Mouse (Mus musculus) midbrain, embryonic 14.5 days (tissue): Measurements from ENCODE around the gene Nle1. TPM values are rescaled to one million over a fixed set of nuclear protein-coding genes. Genes with fewer than 3 reads are reported as not detected.
"Not testable (repeated sequence)": the region's sequence is repeated elsewhere in the genome, so short reads cannot be mapped to it uniquely, and the experiment has no call there.

Experiments
- ATAC-seq: fragments of 200-750 bp; cut with Nextera tagmentation; 2 replicates; pipeline ENCODE4 v1.8.0; 2017; ENCODE audit warnings: moderate number of reproducible peaks, moderate library complexity; ENCODE audit not compliant: low FRiP score, low TSS enrichment
- DNase-seq: peaks from one replicate; pipeline ENCODE4 v3.0.0-alpha.2; 2015
- H3K27ac ChIP-seq: fragments of 300-500 bp; sonication (generic); replicated peaks from 2 replicates; pipeline ENCODE4 v1.5.1; 2014; ENCODE audit warnings: mild to moderate bottlenecking, low read depth, low read length, moderate library complexity
- H3K27me3 ChIP-seq: fragments of 300-500 bp; sonication (generic); 2 replicates; pipeline ENCODE4 v1.6.1; 2014; ENCODE audit warnings: low read length, control low read depth, mixed read lengths; ENCODE audit not compliant: control insufficient read depth, insufficient read depth
- H3K36me3 ChIP-seq: fragments of 300-500 bp; sonication (generic); 2 replicates; pipeline ENCODE4 v1.6.1; 2014; ENCODE audit warnings: low read length, control low read depth; ENCODE audit not compliant: control insufficient read depth, insufficient read depth
- H3K4me1 ChIP-seq: fragments of 300-500 bp; sonication (generic); 2 replicates; pipeline ENCODE4 v1.6.1; 2014; ENCODE audit warnings: mild to moderate bottlenecking, antibody characterized with exemption, low read length, control low read depth; ENCODE audit not compliant: control insufficient read depth, insufficient read depth
- H3K4me2 ChIP-seq: fragments of 300-500 bp; sonication (generic); 2 replicates; pipeline ENCODE4 v1.6.1; 2014; ENCODE audit warnings: mild to moderate bottlenecking, low read length, moderate library complexity
- H3K4me3 ChIP-seq: fragments of 300-500 bp; sonication (generic); replicated peaks from 2 replicates; pipeline ENCODE4 v1.5.1; 2014; ENCODE audit warnings: low read depth, low read length
- H3K9ac ChIP-seq: fragments of 300-500 bp; sonication (generic); replicated peaks from 2 replicates; pipeline ENCODE4 v1.6.1; 2014; ENCODE audit warnings: mild to moderate bottlenecking, low read length, moderate library complexity
- H3K9me3 ChIP-seq: fragments of 300-500 bp; sonication (generic); 2 replicates; pipeline ENCODE4 v1.6.1; 2016; ENCODE audit warnings: low read length, control low read depth, mixed read lengths; ENCODE audit not compliant: control insufficient read depth
- WGBS: fragments of 180-500 bp; shearing (Covaris S2); extraction: QIAGEN DNeasy Blood & Tissue Kit; methylation state at CpG from one replicate; pipeline ENCODE4 v1.1.7; 2014; 5-methylcytosine and 5-hydroxymethylcytosine counted together
- polyA plus RNA-seq: library from polyadenylated mRNA; unstranded; fragments of >200 nt; fragmentation: Nextera tagmentation; extraction: Ambion mirVana; gene quantifications from 2 replicates; pipeline ENCODE4 v1.2.1, GENCODE M21; 2014

The Nle1 gene
- polyA plus RNA-seq, 1 experiment from 2014 or later: 28.0 TPM

- H3K9me3 ChIP-seq: no peaks in the 10 kb centered on the region
- H3K4me3 ChIP-seq: no peak overlapping the region
- no peak overlapping the region for H3K9ac ChIP-seq
- no peaks in the 10 kb centered on the region for H3K4me1 ChIP-seq
- H3K36me3 ChIP-seq: no peaks in the 10 kb centered on the region
- no peak overlapping the region for H3K27ac ChIP-seq
- no peak for DNase-seq
- WGBS: 44% methylated on average over 4 of the region's 4 CpGs
- no peak for ATAC-seq
- peaks cover 22% of the 10 kb centered on the region for H3K27me3 ChIP-seq
- no peak overlapping the region for H3K4me2 ChIP-seq
Observed at GRCm38 (mm10) chr11:82947457-82947856, 39.2 kb upstream of the Nle1 start.

GRCm38 (mm10) chr11:82945636-82946035 lies 37.4 kb upstream of the Nle1 start:
- no peak overlapping the region for H3K4me2 ChIP-seq
- no peak for DNase-seq
- H3K9me3 ChIP-seq: no peaks in the 10 kb centered on the region
- H3K36me3 ChIP-seq: no peaks in the 10 kb centered on the region
- WGBS: 69% methylated on average over 2 of the region's 2 CpGs
- no peak for ATAC-seq
- H3K27me3 ChIP-seq: peaks cover 7% of the 10 kb centered on the region
- no peak overlapping the region for H3K4me3 ChIP-seq
- H3K9ac ChIP-seq: no peak overlapping the region
- no peak overlapping the region for H3K27ac ChIP-seq
- H3K4me1 ChIP-seq: no peaks in the 10 kb centered on the region

- 69% methylated on average over 6 of the region's 6 CpGs for WGBS
Observed at GRCm38 (mm10) chr11:82943336-82943735, 35.1 kb upstream of the Nle1 start.

GRCm38 (mm10) chr11:82933186-82933585 lies 25.0 kb upstream of the Nle1 start:
- DNase-seq (no peak), ATAC-seq (no peak)
- H3K4me2 ChIP-seq: peak overlapping the region; percentile 96
- H3K9me3 ChIP-seq: no peaks in the 10 kb centered on the region
- peaks cover 47% of the 10 kb centered on the region for H3K27me3 ChIP-seq
- no peaks in the 10 kb centered on the region for H3K4me1 ChIP-seq
- H3K4me3 ChIP-seq: peak overlapping the region; percentile 45
- H3K27ac ChIP-seq: no peak overlapping the region
- 1% methylated on average over 29 of the region's 29 CpGs for WGBS
- no peak overlapping the region for H3K9ac ChIP-seq
- no peaks in the 10 kb centered on the region for H3K36me3 ChIP-seq

More at GRCm38 (mm10) chr11:82943336-82943735, 35.1 kb upstream of the Nle1 start:
- ATAC-seq: no peak
- H3K27me3 ChIP-seq: no peaks in the 10 kb centered on the region
- H3K4me3 ChIP-seq: no peak overlapping the region
- H3K4me1 ChIP-seq: no peaks in the 10 kb centered on the region
- no peak overlapping the region for H3K9ac ChIP-seq
- no peak overlapping the region for H3K27ac ChIP-seq
- no peak for DNase-seq
- no peak overlapping the region for H3K4me2 ChIP-seq
- no peaks in the 10 kb centered on the region for H3K9me3 ChIP-seq
- no peaks in the 10 kb centered on the region for H3K36me3 ChIP-seq

DNA sequence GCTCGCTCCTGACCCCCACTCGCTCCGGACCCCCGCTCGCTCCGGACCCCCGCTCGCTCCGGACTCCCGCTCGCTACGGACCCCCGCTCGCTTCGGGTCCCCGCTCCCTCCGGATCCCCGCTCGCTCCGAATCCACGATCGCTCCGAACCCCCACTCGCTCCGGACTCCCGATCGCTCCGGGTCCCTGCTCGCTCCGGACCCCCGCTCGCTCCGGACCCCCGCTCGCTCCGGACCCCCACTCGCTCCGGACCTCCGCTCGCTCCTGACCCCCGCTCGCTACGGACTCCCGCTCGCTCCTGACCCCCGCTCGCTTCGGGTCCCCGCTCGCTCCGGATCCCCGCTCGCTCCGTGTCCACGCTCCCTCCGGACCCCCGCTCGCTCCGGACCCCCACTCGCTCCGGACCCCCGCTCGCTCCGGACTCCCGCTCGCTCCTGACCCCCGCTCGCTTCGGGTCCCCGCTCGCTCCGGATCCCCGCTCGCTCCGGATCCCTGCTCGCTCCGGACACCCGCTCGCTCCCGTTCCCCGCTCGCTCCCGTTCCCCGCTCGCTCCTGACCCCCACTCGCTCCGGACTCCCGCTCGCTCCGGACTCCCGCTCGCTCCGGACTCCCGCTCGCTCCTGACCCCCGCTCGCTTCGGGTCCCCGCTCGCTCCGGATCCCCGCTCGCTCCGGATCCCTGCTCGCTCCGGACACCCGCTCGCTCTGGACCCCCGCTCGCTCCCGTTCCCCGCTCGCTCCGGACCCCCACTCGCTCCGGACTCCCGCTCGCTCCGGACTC lies 23.6 kb upstream of the Nle1 start:
- H3K4me1 ChIP-seq, H3K9me3 ChIP-seq, H3K36me3 ChIP-seq, H3K27ac ChIP-seq, ATAC-seq: not testable (repeated sequence)
- H3K27me3 ChIP-seq: peaks cover 49% of the 10 kb centered on the region
- H3K9ac ChIP-seq: peak overlapping the region; percentile 49
- peak overlapping the region; percentile 96 for H3K4me2 ChIP-seq
- H3K4me3 ChIP-seq: peak overlapping the region; percentile 45
- peak; percentile 29 for DNase-seq
- 1% methylated on average over 116 of the region's 119 CpGs for WGBS

DNA sequence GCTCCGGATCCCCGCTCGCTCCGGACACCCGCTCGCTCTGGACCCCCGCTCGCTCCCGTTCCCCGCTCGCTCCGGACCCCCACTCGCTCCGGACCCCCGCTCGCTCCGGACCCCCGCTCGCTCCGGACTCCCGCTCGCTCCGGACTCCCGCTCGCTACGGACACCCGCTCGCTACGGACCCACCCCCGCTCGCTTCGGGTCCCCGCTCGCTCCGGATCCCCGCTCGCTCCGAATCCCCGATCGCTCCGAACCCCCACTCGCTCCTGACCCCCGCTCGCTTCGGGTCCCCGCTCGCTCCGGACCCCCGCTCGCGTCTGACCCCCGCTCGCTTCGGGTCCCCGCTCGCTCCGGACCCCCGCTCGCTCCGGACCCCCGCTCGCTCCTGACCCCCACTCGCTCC lies 22.9 kb upstream of the Nle1 start:
- peak; percentile 34 for DNase-seq
- Histone ChIP-seq H3K9ac (peak overlapping the region; percentile 49; the same call in 1 of the 2 replicates), H3K27me3 (peaks cover 49% of the 10 kb centered on the region), H3K4me2 (peak overlapping the region; percentile 96), H3K4me3 (peak overlapping the region; percentile 45)
- WGBS: 0% methylated on average over 61 of the region's 63 CpGs
- ATAC-seq, H3K4me1 ChIP-seq, H3K27ac ChIP-seq, H3K9me3 ChIP-seq, H3K36me3 ChIP-seq: not testable (repeated sequence)

GRCm38 (mm10) chr11:82930391-82930955 lies 22.3 kb upstream of the Nle1 start:
- H3K9me3 ChIP-seq: not testable (repeated sequence)
- H3K27me3 ChIP-seq: peaks cover 49% of the 10 kb centered on the region

DNA sequence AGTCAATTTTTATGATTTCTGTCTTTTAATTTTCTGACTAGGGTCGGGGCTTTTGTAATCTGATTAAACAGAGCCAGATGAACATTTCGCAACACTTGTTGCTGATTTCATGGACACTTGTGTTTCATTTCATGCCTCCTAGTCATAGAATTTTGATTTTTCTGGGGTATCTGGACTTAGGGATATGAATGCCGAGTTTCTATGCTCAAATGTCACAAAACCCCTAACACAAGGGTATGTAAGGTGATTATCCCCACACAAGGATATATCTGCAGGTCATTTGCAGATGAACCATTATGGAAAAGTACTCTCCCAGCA lies 21.4 kb upstream of the Nle1 start:
- H3K27ac ChIP-seq: no peak overlapping the region
- H3K4me1 ChIP-seq: no peaks in the 10 kb centered on the region
- DNase-seq (no peak), ATAC-seq (no peak)
- H3K4me3 ChIP-seq: no peak overlapping the region
- no peaks in the 10 kb centered on the region for H3K9me3 ChIP-seq
- no peaks in the 10 kb centered on the region for H3K36me3 ChIP-seq
- H3K4me2 ChIP-seq: peak overlapping the region; percentile 96; the same call in 1 of the 2 replicates
- no peak overlapping the region for H3K9ac ChIP-seq
- H3K27me3 ChIP-seq: peaks cover 44% of the 10 kb centered on the region
- 44% methylated on average over 3 of the region's 3 CpGs for WGBS

More at GRCm38 (mm10) chr11:82930391-82930955, 22.3 kb upstream of the Nle1 start:
- DNase-seq: peak; percentile 42
- H3K27ac ChIP-seq, ATAC-seq, H3K4me1 ChIP-seq, H3K36me3 ChIP-seq: not testable (repeated sequence)
- 1% methylated on average over 84 of the region's 85 CpGs for WGBS
- Histone ChIP-seq H3K4me2 (peak overlapping the region; percentile 96), H3K4me3 (peak overlapping the region; percentile 45), H3K9ac (peak overlapping the region; percentile 42)
